Mouse (Mus musculus) cortical plate, adult 2 months (tissue): Measurements from ENCODE around the gene Spock1. TPM values are rescaled to one million over a fixed set of nuclear protein-coding genes. Genes with fewer than 3 reads are reported as not detected.

ENCODE experiments used
- H3K27ac ChIP-seq: fragments of 200-500 bp; 2 replicates; pipeline ENCODE4 v1.5.1; 2012; ENCODE audit warnings: low read length, control low read depth, inconsistent platforms; ENCODE audit not compliant: insufficient read depth
- H3K4me1 ChIP-seq: fragments of 200-500 bp; 2 replicates; pipeline ENCODE4 v1.6.1; 2011; ENCODE audit warnings: low read length; ENCODE audit not compliant: control insufficient read depth, insufficient read depth
- H3K4me3 ChIP-seq: fragments of 200-500 bp; 2 replicates; pipeline ENCODE4 v1.5.1; 2011; ENCODE audit warnings: mild to moderate bottlenecking, low read length, control low read depth; ENCODE audit not compliant: insufficient read depth
- CTCF ChIP-seq: fragments of 200-500 bp; IDR thresholded peaks from 2 replicates; pipeline ENCODE4 v1.5.1; 2011; ENCODE audit warnings: mild to moderate bottlenecking, control low read depth, low read length; ENCODE audit not compliant: insufficient read depth; ENCODE audit errors: extremely low read depth
- POLR2A ChIP-seq: fragments of 200-500 bp; IDR thresholded peaks from 2 replicates; pipeline ENCODE4 v1.6.1; 2011; ENCODE audit warnings: mild to moderate bottlenecking, low read length, control low read depth; ENCODE audit not compliant: insufficient read depth; ENCODE audit errors: extremely low read depth
- polyA plus RNA-seq: library from polyadenylated mRNA; depleted of rRNA; stranded (reverse); fragments of >200 nt; gene quantifications from 2 replicates; pipeline ENCODE4 v1.2.3, GENCODE M21; 2012

Spock1 gene
- polyA plus RNA-seq, 1 experiment: 125 TPM

DNA sequence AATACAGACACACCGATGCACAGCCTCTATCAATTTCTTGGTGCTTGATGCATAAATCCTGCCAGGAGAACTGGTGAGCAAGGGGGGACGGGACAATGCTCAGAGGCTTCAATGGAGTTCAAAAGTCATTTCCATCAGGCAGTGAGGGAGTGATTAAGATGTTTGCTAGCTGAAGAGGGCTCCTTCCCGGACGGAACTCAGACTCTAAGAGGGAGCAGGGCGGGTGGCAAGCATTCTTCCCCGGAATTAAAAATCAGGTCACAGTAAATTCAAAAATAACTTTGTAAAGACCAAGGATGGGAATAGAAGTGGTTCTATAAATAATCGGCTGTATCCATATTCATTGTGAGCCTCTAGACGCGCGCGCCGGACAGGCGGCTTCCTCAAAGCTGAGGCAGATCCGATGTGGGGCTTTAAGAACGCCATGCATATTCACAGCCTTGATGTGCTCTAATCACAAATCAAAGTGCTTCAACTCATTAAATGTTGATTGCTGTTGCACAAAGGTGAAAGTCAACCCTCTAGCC is 270.5 kb downstream of the Spock1 start:
- Histone ChIP-seq H3K27ac (0 out of 2 replicates have a peak overlapping the region, but pooled peaks have one; percentile 17), H3K4me3 (no peak overlapping the region), H3K4me1 (peaks cover 17% of the 10 kb centered on the region)
- TF ChIP-seq CTCF: no peak
- no peak for TF ChIP-seq POLR2A

DNA sequence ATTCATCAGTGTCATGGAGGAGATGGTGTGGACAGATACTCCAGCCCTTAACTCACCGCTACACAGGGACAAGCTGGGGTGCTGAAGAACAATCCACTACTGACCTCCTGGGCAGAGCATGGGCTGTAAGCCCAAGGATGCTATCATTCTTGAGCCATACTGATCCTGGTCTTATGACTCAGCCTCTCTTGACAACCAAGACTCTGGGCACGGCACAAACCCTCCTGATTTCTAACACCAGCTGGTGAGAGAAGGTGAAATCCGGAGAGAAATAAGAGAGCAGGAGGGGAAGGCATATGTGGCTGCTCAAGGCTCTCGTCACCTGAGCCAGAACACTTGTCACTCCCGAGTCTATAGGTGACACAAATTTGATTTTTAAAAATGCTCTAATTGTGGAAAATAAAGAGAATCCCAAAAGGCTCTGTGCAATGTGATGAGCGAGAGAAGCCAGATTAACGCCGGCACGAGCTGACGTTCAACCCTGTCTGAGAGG is 271.0 kb downstream of the Spock1 start:
- Histone ChIP-seq H3K4me3 (no peak overlapping the region), H3K4me1 (peaks cover 17% of the 10 kb centered on the region), H3K27ac (peak overlapping the region; percentile 45; the same call in 1 of the 2 replicates)
- TF ChIP-seq POLR2A: no peak
- no peak for TF ChIP-seq CTCF

DNA sequence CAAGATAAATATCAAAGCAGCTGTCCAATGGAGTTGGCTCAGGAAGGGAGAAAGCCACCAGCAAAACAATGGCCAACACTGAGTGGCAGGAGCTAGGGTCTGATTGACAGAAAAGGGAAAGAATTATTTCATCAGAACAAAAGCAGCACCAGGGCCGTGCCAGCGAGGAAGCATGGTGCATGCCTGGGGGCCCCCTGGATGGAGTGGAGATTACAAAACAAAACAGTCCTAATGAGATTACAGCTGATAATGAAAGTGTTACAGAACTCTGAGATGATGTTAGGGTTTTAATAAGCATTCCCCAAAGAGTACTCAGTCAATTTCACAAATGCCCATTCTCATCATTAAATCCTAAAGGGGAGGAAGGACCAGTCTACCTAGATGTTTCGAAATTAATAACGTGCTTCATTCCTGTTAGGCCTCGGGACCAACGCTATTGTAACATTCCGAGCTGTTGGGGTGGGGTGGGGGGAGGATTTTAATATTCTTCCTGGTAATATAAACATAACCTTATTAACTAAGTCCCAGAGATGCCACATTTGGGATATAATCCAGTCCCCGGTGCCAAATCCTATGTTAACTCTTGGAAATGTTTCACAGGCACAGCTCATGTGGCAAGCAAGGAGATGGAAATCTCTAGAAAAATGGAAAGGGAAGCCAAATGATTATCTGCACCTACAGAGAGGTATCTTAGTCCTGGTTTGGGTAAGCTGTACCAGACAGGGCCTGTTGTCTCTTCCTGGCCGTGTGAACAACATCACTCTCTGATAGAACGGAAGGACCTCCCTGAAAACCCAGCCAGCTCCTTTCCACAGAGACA is 271.7 kb downstream of the Spock1 start:
- TF ChIP-seq POLR2A (no peak), CTCF (no peak)
- peak overlapping the region; percentile 45; the same call in 1 of the 2 replicates for H3K27ac ChIP-seq
- no peak overlapping the region for H3K4me3 ChIP-seq
- H3K4me1 ChIP-seq: peaks cover 14% of the 10 kb centered on the region

DNA sequence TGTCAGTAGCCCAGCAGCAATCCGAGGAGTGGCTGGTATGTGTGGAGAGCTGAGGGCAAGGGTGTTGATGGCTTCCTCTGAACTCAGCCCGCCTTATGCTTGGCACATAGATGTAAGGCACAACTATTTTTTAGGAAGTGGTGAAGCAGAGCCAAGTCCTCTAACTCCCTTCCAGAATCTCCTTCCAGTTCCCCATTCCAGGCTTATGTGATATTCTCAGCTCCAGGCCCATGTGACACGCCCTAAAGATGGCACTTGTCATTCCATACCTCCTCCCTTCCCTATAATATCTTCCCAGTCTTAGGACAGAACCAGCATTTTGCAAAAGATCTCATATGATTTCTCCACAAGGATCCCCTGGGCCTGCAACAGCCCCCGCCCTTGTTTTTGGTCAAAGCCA is 277.6 kb downstream of the Spock1 start:
- H3K4me1 ChIP-seq: peaks cover 5% of the 10 kb centered on the region
- H3K27ac ChIP-seq: no peak overlapping the region
- no peak overlapping the region for H3K4me3 ChIP-seq
- TF ChIP-seq CTCF: no peak
- TF ChIP-seq POLR2A: no peak

DNA sequence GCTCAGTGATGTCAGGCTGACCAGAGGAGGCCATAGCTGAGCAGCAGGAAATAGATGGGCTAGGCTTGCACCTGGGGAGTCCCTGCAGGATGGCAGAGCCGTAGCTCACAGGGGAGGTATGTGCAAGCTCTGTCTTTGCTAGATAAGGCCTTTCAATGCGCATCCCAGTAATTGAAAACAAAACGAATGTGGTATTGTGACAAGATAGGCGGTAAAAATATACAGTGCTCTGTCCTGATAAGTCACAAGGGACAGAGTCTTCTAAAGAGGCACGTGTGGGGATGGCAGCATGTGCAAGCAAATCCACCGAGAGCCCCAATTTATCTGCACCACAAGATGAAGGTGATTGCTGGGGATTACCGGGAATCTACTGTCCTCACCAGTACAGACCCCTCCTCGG is 279.9 kb downstream of the Spock1 start:
- H3K4me1 ChIP-seq: peaks cover 6% of the 10 kb centered on the region
- TF ChIP-seq CTCF (no peak), POLR2A (no peak)
- no peak overlapping the region for H3K27ac ChIP-seq
- H3K4me3 ChIP-seq: no peak overlapping the region

DNA sequence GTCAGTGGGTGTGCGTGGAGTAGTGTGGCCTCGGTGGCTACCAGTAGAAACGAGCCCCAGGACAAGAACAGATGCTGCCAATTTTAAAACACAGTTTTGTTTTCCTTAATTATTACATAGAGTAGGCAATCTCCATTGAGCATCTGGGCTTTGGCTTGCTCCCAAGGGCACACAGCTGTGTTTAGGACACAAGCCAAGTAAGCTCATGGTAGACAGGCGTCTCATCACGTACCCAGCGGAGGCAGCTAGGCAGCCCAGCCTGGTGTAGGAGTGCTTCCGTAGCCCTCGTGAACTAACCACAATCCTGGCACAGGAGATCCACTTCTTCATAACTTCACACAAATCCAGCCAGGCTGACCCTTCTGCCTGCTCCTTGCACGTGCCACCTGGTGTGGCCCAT is 281.7 kb downstream of the Spock1 start:
- no peak overlapping the region for H3K27ac ChIP-seq
- peaks cover 6% of the 10 kb centered on the region for H3K4me1 ChIP-seq
- no peak overlapping the region for H3K4me3 ChIP-seq
- no peak for TF ChIP-seq CTCF
- no peak for TF ChIP-seq POLR2A

DNA sequence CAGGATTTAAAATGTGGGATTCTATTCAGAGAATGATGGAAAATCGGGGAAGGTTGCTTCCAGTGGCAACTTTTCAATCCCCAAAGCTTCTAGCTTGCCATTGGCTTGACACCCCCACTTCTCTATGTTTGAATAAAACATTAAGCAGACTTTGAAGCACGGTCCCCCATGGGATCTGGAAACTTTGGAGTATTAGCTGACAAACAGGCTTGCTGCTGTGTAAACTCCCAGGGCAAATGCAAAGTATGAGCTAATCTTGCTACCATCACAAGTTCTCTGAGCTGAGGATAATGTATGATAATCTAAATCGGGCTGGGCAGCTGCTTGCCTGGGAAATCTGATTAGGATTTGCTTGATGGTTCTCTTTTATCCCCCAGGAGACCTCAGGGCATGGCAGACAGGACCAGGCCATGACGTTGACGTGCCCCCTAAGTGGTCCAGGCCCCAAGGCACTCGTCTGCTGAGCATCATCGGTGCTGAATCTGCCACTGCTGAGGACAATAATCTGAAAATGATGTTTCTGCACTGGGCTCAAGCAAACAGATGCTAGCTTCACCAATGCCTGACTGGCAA is 284.1 kb downstream of the Spock1 start:
- Histone ChIP-seq H3K4me1 (peaks cover 14% of the 10 kb centered on the region), H3K27ac (no peak overlapping the region), H3K4me3 (no peak overlapping the region)
- TF ChIP-seq CTCF (no peak), POLR2A (no peak)

DNA sequence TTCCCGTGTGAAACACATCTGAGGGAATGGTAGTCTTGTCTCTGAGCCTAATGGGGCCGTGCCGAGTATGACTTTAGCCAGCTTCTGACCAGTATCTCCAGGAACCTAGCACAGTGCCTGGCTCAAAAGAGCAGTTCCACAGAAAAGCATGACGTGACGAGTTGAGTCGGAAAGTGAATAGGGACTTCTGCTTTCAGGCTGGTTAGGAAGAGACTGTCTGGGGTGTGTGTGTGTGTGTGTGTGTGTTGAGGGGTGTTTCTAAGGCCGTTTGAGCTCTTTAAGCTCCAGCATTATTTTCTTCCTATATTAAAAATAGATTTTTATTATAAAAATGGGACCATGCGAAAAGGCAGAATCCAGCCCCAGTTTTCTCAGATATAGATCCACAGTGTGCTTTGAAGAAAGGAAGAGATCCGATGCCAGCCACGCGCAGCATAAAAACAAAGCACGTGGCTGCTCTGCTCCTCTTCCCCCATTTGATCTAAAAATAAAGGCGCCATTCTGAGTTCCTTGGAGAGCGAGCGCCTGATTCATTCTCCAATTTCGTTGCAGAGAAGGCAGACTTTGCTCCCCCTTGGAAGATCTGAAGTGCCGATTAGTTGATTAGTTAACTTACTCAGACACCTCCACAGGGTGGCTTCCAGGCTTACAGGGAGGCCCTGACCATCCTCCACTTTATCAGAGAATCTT is 288.9 kb downstream of the Spock1 start:
- Histone ChIP-seq H3K27ac (peak overlapping the region; percentile 5), H3K4me3 (no peak overlapping the region), H3K4me1 (peaks cover 15% of the 10 kb centered on the region)
- TF ChIP-seq CTCF (no peak), POLR2A (no peak)
